Mouse (Mus musculus): ENCODE measurements around the gene Nr5a2.

Nr5a2 gene

DNA sequence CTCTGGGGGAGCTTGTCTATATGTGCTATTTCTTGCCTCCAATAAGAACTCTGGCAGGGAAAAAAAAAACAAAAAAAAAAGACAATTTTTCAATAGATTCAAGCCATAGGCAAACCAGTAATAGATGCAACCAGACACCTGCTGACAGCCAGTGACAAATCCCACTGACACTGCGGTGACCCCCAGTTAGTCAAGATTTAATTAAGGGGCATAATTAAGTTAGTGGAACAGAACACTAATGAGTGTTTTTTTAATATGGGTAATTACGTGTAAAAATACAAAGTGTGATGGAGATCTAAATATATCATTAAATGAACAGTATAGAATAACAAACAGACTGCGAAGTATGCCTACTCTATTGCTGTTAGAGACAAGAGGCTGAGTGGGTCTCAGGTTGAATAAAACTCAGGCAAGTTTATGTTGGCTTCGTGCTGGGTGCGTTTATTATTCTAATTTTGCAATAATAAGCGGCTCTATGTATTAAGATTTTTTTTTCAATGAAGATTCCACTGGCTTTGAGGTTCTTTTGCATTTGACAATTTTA, 50.7 kb downstream of the Nr5a2 start:
- no peak for DNase-seq

DNA sequence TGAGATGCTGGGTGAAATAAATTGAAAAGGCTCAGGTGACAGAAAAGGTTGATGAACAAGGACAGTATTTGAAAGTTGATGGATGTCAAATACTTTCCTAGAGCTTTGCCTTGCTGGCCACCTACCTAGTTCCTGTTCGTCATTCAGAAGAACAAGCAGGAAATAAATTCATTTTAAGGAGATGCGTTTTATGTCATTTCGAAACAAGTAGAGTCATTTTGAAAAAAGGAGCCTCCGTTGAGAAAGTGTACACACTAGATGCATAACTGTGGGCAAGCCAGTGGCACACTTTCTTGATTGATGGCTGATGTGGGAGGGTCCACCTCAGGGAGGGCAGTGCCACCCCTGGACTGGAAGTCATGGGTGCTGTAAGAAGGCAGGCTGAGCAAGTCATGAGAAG, 62.1 kb downstream of the Nr5a2 start:
- DNase-seq: no peak

DNA sequence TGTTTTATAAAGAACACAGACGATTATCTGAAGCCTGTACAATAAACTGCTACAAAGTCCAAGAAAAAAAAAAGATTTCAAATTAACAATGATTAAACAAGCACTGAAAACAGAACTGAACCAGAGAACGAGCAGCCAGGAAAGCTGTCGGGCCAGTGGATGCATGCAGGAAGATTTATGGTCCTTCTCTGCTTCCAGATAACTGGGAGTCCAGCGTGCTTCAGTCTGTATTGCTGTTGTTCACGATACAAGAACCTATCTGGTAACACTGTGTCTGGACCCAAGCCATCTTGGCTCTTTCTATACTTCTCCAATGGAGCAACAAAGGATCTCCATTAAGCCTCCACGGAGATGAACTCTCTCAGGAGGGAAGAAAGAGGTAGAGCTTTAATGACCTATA, 63.9 kb downstream of the Nr5a2 start:
- DNase-seq: no peak

DNA sequence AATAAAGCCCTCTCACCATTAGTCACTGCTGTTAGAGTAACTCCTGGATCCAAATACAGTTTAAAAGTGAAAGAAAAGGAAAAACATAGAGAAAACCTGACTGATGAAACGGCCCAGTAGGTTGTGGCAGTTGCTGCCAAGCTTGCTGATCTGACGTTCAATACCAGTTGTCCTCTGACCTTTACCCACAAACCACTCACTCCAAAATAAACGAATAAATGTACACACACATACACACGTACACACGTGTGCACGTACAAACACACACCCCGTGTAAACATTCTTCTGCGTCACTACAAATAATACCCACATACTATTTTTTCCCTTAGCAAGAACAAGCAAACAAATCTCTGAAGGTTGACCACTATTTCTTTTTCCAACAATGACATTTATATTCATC, 64.4 kb downstream of the Nr5a2 start:
- no peak for DNase-seq

DNA sequence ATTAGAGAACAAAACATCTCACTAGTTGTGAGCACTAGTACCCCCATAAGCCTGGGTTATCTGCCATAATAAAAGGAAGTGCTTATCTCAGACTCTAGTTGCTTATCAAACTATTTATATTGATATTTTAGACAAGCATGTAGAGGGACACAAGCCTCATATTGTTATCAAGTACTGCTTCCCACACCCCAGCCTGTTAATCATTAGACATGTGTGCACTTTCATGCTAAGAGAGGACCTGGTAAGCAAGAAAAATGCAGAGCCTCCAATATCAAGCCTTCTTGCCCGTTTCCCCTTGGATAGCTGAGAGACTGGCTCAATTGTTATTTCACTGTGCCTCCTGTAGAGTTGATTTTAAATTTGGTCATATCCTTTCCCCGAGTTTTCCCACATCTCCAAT, 65.5 kb downstream of the Nr5a2 start:
- DNase-seq: no peak

DNA sequence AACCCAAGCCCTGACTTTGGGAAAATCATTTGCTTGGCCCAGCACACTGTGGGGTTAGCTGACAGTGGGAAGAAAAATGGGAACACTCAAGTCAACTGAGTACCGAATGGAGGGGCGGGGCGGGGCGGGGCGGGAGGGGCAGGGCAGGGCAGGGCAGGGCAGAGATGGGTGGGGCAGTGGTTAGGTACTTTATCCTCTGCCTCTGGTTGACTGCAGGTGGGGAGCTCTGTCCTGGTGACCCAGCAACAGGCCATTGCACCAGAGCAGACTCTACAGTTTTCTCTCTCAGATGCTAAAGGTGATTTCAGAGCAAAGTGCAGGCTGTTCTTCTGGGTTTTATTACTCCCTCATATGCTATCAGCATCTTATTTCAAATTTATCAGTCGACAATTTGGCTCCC, 67.1 kb downstream of the Nr5a2 start:
- DNase-seq: no peak

DNA sequence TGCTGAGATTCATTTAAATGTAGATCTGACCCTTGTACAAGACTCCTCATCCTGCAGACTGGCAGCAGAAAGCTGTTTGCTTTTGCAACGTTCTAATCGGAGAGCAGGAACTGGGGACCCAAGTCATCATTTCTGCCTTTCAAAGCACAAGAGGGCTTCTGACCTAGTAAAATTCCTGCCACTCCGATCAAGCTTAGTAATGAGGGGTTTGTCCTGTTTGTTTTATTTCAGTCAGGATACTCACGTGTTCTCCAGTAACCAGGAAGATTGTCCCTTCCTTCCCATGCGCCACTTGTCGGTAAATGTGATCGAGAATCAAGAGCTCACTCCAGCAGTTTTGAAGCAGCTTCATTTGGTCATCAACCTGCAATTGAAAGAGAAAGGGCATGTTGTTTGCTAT, 69.8 kb downstream of the Nr5a2 start:
- DNase-seq: no peak

DNA sequence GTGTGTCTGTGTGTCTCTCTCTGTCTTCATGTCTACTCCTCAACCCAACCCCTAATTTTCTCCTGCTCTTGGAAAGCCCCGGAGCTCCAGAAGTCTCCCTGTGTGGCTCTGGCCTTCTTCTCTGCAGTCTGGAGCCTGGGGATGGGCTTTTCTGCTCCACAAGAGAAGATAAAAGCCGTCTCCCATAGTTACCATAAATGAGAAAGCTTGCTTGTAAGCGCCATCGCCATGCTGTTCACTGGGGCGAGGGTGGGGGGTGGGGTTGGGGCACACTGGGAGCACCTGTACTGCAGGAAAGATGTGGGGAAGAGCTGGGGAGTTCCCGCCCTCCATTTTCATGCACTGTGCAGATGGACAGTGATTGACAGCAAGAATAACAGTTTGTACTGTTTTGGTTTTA, 71.5 kb downstream of the Nr5a2 start:
- no peak for DNase-seq

DNA sequence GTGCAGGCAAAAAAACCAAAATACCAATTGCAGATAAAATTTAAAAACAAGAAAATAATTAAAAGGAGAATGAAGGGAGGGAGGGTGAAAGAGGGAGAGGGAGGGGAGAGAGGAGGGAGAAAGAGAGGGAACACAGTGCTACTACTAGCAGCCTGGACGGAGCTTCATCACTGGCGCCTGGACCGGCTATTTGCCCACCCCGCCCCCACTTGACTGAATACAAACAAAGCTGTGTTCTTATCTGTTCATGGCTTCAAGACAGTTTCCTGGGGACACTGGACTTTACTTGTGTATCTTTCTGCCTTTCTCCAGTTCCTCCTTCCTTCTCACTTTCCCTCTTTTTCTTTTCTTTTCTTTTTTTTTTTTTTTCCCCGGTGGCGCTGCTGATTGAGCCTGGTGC, 73.6 kb downstream of the Nr5a2 start:
- DNase-seq: no peak

DNA sequence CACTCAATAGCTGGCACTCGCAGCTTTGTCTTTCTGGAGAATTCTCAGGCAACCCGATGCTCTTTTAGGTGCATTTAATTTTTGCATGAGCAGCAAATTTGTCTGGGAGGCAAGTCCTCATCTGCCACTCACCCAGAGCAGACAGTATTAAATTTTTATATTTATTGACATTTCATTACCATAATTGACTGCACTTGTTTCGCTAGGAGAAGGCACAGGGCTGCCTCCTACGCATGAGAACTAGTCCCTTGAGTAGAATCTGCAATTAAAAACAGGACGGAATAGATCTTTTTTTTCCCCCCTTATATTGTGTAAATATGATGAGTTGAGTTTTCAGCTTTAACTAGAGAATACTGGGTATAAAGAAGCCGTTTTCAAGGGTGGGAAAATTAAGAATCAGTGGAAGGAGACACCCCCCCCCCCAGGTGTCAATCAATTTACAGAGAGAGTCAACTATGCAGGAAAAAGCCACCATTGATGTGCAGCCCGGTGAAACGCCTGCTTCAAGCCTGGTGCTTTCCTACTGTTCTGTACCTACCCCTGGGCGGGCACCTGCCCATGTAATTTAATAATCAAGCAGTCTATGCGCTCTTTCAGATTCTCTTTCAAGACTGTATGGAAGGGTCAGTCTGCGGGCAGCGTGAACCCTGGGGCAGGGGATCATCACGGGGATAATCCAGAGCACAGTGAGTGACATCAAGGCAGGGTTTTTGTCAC, 76.6 kb downstream of the Nr5a2 start:
- no peak for DNase-seq

DNA sequence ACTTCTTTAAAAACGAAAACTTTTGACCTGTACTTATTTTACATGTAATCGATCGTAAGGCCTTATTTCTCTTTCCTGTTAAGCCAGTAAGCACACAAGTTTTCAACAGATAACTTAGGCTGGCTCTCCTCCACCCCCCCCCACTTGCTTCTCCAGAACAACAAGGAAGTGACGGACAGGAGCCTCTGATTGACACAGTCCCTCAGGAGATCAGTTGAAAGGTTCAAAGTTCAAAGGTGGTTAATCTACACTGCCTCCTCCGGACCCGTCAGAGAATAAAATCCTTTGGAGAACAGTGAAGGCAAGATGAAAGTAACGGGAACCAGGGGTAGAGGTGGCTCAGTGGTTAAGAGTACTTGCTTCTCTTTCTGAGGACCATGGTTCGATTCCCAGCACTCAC, 80.0 kb downstream of the Nr5a2 start:
- DNase-seq: no peak

DNA sequence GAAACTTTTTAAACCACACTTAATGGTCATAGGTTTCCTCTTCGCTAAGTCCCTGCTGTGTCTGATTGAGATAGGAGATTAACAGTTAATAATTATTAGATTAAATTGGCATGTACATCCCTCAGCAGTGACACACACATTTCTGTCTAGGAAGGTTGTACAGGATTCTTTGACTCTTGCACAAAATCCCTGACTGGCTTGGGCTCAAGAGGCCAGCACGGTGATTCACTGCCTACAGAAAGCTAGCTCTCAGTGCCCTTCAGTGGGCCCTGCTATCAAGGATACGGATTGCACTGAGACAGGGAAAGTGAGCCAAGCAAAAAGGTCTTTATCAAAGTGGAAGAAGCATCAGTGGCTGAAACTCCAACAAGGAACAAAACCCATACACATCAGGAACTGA, 85.2 kb downstream of the Nr5a2 start:
- no peak for DNase-seq

DNA sequence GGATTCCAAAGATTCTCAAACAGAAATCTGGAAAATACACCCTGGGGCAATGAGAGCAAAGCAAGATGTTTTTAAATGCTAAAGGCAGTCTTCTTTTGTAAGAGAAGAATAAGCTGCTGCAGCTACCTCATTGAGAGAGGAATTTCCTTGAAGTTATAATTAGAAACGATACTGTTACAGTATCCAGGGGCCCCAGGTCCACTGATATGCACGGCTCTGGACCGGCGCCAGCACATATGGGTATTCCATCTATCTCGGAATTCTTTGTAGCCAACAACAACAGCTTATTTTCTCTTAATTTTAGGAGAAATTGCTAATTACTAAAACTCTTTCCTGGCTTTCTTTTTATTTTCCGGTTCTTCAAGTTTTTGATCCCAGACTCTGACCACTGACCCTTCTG, 91.3 kb downstream of the Nr5a2 start:
- no peak for DNase-seq

DNA sequence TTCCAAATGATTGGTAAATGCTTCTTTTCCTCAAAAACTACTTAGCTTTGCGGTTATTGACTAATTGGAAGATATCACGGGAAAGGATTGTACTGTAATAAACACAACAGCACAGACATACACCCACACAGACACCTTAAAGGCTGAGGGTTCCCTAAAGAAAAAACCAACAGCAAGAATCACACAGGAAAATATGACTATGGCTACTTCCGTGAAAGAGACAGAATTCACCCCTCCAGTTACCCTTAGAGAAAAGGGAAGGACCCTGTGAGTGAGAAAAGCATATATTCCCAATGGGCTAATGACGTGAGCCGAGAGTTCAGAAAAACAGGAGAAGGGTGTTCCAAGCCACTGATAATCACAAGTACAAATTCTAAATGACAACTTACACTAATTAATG, 92.0 kb downstream of the Nr5a2 start:
- DNase-seq: no peak

DNA sequence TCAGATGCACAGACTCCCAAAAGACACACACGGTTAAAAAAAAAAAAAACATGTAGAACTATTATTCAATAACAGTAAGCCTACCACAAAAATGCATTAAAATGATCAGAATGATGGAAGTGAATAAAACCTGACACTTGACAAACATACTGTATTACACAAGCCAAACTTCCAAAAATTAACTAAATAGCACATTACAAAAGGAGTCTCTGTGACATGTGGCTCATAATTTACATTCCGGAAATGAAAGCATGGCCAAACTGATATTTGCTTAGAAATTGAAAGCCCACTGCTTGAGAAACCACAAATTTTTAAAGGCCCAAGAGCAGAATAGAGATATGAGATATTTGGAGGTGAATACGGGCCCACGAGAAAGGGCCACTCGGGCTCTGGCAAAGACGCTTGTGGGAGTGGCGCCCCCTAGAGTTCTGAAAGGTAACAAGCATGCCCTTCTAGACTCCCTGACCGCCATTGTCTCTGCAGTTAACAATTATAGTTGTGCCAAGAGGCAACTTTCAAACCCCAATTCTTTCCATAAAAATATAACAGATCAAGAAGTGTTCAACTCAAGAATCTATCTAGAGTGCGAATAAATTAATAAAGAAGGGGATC, 93.7 kb downstream of the Nr5a2 start:
- DNase-seq: no peak

DNA sequence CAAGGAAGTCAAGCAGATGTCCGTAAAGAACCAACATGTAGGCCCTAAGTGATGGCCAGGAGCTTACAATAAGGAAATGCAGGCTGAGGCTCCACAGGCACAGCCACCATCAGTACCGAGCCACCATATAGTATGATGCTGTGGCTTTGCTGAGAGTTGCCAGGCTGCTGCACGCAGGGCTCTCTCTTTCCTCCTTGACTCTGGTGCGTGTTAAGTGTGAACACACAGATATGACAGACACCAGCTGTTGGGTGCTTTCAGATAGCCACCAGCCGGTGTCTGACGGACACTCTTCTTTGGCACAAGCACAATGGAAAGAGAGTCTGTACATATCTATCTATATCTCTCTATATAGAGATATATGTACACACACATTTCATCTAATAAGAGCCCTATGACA, 97.0 kb downstream of the Nr5a2 start:
- no peak for DNase-seq

DNA sequence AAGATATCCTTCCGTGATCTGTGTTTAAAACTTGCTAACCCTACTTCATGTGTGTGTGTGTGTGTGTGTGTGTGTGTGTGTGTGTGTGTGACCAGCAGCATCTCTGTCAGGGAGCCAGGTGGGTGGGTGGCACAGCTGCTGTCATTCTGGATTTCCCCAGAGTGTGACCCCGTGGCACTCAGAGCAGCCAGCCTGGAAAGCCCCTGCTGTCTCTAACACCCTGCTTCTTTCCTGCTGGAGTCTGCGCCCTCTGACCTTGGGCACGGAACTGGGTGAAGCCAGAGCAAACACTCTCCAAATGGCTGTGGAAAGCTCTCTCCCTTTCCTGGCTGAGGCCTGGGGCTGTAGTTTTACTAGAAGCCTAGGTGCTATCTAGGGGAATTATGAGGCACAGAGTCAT, 100.8 kb downstream of the Nr5a2 start:
- DNase-seq: no peak

DNA sequence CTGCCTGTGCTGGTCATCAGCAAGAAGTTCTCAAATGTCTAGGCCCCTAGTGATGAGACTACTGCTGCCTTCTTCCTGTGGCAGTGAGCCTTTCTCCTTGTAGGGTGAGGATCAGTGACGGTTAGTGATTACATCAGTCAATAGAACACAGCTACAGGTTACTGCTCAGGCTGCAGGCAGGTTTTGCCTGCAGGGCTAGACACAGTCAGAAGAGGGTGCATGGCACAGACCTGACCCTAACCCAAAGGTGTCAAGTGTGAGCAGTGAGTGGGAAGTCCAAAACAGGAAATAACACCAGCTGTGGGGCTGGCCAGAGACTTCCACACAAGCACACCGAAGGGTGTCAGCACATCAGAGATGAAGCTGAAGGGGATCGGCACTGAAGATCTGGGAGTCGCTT, 101.5 kb downstream of the Nr5a2 start:
- no peak for DNase-seq

DNA sequence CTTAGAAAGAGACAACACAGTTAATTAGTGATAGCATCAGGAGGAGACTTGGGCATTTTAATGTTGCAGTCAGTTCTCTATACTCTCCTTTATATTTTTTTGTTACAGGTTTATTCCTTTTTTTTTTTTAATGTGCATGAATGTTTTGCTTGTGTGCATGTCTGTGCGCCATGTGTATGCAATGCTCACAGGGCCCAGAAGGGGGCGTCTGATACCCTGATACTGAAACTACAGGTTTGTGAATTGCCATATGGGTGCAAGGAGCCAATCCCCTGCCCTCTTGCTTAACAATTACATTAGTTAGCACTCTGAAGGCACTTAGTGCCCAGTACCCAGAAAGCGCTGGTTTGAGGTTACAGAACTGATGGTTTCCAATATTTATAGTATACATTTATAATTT, 104.1 kb downstream of the Nr5a2 start:
- DNase-seq: no peak

DNA sequence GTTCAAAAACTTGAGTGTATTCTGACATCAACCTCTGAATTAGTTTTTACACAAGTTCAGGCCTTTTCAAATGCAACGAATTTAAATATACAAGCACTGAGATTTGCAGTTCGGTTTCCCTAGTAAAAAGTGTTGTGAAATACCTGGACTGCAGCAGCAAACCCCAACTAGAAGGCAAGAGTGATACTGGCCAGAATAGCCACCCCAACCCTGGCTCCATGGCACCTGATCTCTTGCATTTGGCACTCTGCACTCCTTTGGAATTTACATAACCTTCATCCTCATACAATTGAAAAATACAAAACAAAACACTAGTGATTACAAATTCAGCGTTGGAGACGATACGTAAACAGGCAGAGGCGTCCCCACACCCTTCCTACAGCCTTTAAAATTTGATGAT, 111.5 kb downstream of the Nr5a2 start:
- DNase-seq: no peak

DNA sequence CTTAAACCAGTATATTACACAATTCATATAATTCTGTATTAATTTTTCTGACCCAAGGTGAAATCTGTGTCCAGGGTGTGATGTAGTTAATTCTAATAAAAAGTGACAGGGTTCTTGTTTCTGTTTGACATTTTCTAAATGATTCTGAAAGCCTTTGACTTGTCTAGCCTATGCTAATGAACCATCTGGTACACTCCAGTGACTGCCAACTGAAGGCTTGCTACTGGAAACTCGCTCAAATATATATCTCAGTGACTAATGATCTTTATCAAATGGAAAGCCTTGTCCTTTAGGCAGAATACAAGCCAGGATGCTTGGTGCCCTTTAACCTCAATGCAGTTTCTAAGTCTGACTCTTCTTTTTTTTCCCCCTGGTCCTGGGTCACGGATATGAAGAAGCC, 114.2 kb downstream of the Nr5a2 start:
- DNase-seq: peak; percentile 8

DNA sequence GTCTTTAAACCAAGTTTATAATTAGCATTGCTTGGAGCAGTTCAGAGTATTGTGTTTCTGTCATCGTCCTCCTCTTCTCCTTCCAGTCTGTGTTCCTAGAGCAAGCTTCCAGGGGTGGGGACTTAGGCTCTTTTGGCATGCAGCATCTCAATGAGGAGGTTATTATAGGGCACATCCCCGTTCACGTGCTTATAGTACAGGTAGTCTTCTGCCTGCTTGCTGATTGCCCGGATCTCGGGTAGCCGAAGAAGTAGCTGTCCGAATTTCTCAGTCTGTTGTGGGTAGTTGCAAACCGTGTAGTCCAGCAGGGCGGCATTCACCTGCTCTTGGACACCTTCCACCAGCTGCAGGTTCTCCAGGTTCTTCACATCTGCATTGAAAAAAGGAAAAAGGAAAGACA, 114.9 kb downstream of the Nr5a2 start:
- DNase-seq: no peak

DNA sequence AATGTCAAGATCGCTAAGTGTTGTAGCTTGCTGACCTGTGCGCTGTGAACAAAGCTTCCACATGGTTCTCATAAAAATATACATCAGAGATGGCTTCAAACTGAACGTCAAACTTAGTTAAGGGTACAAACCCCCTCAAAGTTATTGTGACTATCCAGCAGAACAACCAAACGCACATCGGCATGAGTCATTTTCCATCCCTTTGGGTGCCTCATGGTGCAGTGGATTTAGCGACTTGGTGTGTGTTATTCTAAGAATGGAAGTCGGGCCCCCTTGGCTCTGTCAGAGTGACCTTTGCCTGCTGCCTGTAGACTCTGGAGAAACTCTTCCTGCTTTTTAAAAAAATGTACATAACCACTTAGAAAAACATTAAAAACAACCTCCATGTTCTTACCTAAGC, 119.7 kb downstream of the Nr5a2 start:
- no peak for DNase-seq

DNA sequence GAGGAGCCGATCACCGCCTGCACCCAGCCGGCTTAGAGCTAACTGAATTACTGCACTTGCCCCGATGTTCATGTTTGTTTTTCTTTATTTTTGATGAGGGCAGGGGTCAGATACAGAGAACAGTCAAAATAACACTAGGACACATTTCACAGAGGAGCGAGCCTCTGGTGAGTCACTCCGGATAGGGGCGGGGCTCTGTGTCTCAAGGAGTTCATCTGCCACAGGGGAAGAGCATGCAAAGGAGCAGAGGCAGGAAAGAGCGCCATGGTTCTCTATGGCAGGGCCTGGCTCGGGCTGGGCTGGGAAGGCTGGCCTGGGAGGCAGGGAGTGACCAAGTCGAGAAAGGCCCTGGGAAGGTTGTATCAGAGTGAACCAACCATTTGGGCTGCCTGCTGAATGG, 121.0 kb downstream of the Nr5a2 start:
- DNase-seq: no peak

Data from layer of hippocampus, adult 9-11 months (tissue).